Mouse (Mus musculus): ENCODE results near the gene Stac3. TPM values are rescaled to one million over a fixed set of nuclear protein-coding genes. Genes with fewer than 3 reads are reported as not detected.

The Stac3 gene
- total and polyA plus RNA-seq, 3 experiments: 0.08 to 0.79 (median 0.50) TPM

DNA sequence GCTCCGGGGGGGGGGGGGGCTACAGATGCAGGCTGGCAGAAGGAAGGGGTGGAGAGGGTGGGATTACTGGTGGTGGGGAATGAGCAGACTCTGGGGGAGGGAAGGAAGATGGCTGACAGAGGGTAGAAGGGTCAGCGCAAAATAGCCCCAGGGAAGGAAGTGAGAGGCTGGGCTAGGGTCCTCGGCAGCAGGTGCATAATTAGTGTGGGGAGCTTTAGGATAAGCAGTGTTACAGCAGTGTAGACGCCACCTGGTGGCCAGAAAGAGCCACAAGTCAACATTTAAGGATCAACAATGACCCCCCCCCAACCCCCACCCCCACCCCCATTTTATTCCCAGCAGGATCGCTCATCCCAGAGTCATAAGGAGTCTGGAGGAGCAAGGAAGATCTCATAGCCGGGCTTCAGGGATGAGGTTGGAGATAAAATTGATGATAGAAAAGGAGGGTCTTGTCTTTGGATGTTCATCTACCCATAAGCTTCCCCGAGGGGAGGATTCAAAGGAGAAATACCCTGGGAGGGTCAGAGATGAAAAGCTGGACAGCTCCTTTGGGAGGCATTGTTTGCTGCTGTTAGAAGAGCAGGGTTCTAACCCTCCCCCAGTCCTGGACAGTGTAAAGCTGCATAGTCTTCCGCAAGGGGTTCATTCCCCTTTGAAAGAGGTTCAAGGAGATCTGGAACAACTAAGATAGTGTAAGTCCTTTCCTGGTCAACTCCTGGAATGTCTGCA is 35.3 kb downstream of the Stac3 start:
- Histone ChIP-seq H3K4me1 (ENCODE audit: control insufficient read depth in 1 of 2, insufficient read depth in 2 of 2) (peaks cover 23 to 39% of the 10 kb centered on the region in 2 experiments), H3K27me3 (replicated peaks) (peaks cover 44% of the 10 kb centered on the region), H3K27ac (ENCODE audit: insufficient read depth, low read depth) (no peak overlapping the region), H3K79me2 (replicated peaks; ENCODE audit: control insufficient read depth, extremely low read depth, insufficient read depth, poor library complexity, severe bottlenecking) (no peaks in the 10 kb centered on the region), H3K9ac (ENCODE audit: insufficient read depth, low read depth) (no peak overlapping the region), H3K4me2 (ENCODE audit: insufficient read depth, low read depth, poor library complexity, severe bottlenecking) (peak overlapping the region; percentile 19; the same call in 1 of the 2 replicates), H3K4me3 (replicated peaks in 1 of 3; ENCODE audit: low read depth in 2 of 3, low read length in 2 of 3, poor library complexity in 1 of 3) (no peak overlapping the region), H3K9me3 (replicated peaks; ENCODE audit: low read length) (peaks cover 3% of the 10 kb centered on the region), H3K36me3 (replicated peaks in 1 of 2; ENCODE audit: control insufficient read depth in 1 of 2, insufficient read depth in 1 of 2, low read length in 1 of 2) (peaks cover 20 to 25% of the 10 kb centered on the region in 2 experiments)
- TF ChIP-seq NELFE (IDR thresholded peaks at IDR 0.05; ENCODE audit: low read depth, low read length): no peak
- TF ChIP-seq JUND (conservative IDR thresholded peaks at IDR 0.05; ENCODE audit: low read depth, low read length): no peak
- TF ChIP-seq UBTF (IDR thresholded peaks at IDR 0.05; ENCODE audit: low read depth, low read length): no peak
- TF ChIP-seq JUN (IDR thresholded peaks at IDR 0.05; ENCODE audit: insufficient read depth, low read depth, low read length): no peak
- TF ChIP-seq SMC3 (IDR thresholded peaks at IDR 0.05; ENCODE audit: low read depth, low read length): peak; percentile 77
- TF ChIP-seq TCF12 (IDR thresholded peaks at IDR 0.05; ENCODE audit: low read depth, low read length): no peak
- no peak for TF ChIP-seq IRF4 (IDR thresholded peaks at IDR 0.05; ENCODE audit: low read depth, low read length)
- 0 out of 2 replicates have a peak, but pooled peaks have one; percentile 13 for TF ChIP-seq ELF1 (IDR thresholded peaks at IDR 0.05; ENCODE audit: low read depth, low read length)
- peak in 1 of 2 experiments; percentile 72; a peak in 2 of 4 replicates for TF ChIP-seq CTCF (conservative IDR thresholded peaks at IDR 0.05 in 1 of 2, IDR thresholded peaks at IDR 0.05 in 1 of 2; ENCODE audit: low read depth in 2 of 2, low read length in 2 of 2)
- TF ChIP-seq SIN3A (IDR thresholded peaks at IDR 0.05; ENCODE audit: low read length): no peak
- no peak for TF ChIP-seq GABPA (IDR thresholded peaks at IDR 0.05; ENCODE audit: insufficient replicate concordance, low read depth, low read length)
- no peak for TF ChIP-seq HCFC1 (IDR thresholded peaks at IDR 0.05; ENCODE audit: low read depth, low read length)
- TF ChIP-seq ETS1 (conservative IDR thresholded peaks at IDR 0.05; ENCODE audit: low read depth, low read length): no peak
- no peak for TF ChIP-seq PAX5 (IDR thresholded peaks at IDR 0.05; ENCODE audit: low read length)
- peak; percentile 43 for TF ChIP-seq RAD21 (IDR thresholded peaks at IDR 0.05; ENCODE audit: low read depth, low read length)
- TF ChIP-seq USF1 (IDR thresholded peaks at IDR 0.05; ENCODE audit: low read depth, low read length): no peak
- TF ChIP-seq MEF2A (IDR thresholded peaks at IDR 0.05; ENCODE audit: borderline replicate concordance, low read depth, low read length): 0 out of 2 replicates have a peak, but pooled peaks have one; percentile 15
- no peak for TF ChIP-seq POLR2A (IDR thresholded peaks at IDR 0.05; ENCODE audit: low read depth, low read length)
- no peak for TF ChIP-seq ZC3H11A (IDR thresholded peaks at IDR 0.05; ENCODE audit: low read depth, low read length)
- TF ChIP-seq EP300 (IDR thresholded peaks at IDR 0.05; ENCODE audit: low read length): 0 out of 2 replicates have a peak, but pooled peaks have one; percentile 11
- no peak for TF ChIP-seq ZNF384 (IDR thresholded peaks at IDR 0.05; ENCODE audit: low read depth, low read length)
- no peak for TF ChIP-seq POLR2AphosphoS2 (IDR thresholded peaks at IDR 0.05; ENCODE audit: low read depth, low read length)
- TF ChIP-seq MXI1 (IDR thresholded peaks at IDR 0.05; ENCODE audit: low read depth, low read length): no peak
- TF ChIP-seq MAZ (IDR thresholded peaks at IDR 0.05; ENCODE audit: low read depth, low read length): peak; percentile 21; the same call in 1 of the 2 replicates
- TF ChIP-seq MAFK (IDR thresholded peaks at IDR 0.05; ENCODE audit: insufficient replicate concordance, low read length): no peak
- TF ChIP-seq E2F4 (IDR thresholded peaks at IDR 0.05; ENCODE audit: insufficient replicate concordance, low read depth, low read length): no peak
- dilution Hi-C loops (cut with MboI; ENCODE audit: extremely low pct_ligation_motif_present, extremely low pct_unique_long_range_greater_than_20kb, low sequenced_read_pairs): no loop called here
- DNase-seq (ENCODE audit: extremely low read depth): peak; percentile 62
- in situ Hi-C loops (cut with MboI; ENCODE audit: low pct_ligation_motif_present, low pct_unique_long_range_greater_than_20kb, low sequenced_read_pairs): no loop called here
